Mouse (Mus musculus) G1E (cell line): ENCODE data around the gene Tpm3. TPM values are rescaled to one million over a fixed set of nuclear protein-coding genes. Genes with fewer than 3 reads are reported as not detected.
"Not testable (repeated sequence)": the region's sequence is repeated elsewhere in the genome, so short reads cannot be mapped to it uniquely, and the experiment has no call there.

Experiments used
- ATAC-seq: 2 replicates; pipeline ENCODE4 v1.8.0; 2016; ENCODE audit warnings: mild to moderate bottlenecking; ENCODE audit not compliant: insufficient number of reproducible peaks, poor library complexity, low FRiP score, severe bottlenecking; ENCODE audit errors: extremely low read depth
- DNase-seq: peaks from one replicate; pipeline ENCODE4 v3.0.0; 2012; ENCODE audit warnings: low spot score
- H3K27me3 ChIP-seq: 2 replicates; pipeline ENCODE4 v1.6.1; 2012; ENCODE audit warnings: mild to moderate bottlenecking, low read length, inconsistent platforms; ENCODE audit not compliant: insufficient read depth
- H3K36me3 ChIP-seq: replicated peaks from 2 replicates; pipeline ENCODE3; 2012; ENCODE audit warnings: mild to moderate bottlenecking, inconsistent platforms
- H3K4me1 ChIP-seq: 2 replicates; pipeline ENCODE4 v1.6.1; 2012; ENCODE audit warnings: low read depth, low read length, inconsistent platforms, mixed read lengths; ENCODE audit not compliant: insufficient read depth
- H3K4me3 ChIP-seq: 2 replicates; pipeline ENCODE4 v1.5.1; 2012; ENCODE audit warnings: low read depth, mild to moderate bottlenecking, inconsistent platforms, low read length, moderate library complexity, mixed read lengths
- H3K9me3 ChIP-seq: replicated peaks from 2 replicates; pipeline ENCODE4 v1.6.1; 2012; ENCODE audit warnings: inconsistent platforms
- CTCF ChIP-seq: IDR thresholded peaks from 2 replicates; pipeline ENCODE4 v1.5.1; 2012; ENCODE audit warnings: low read depth, low read length, inconsistent platforms, mixed read lengths
- GATA1 ChIP-seq: IDR thresholded peaks from 2 replicates; pipeline ENCODE4 v1.6.1; 2012; ENCODE audit warnings: borderline replicate concordance, low read length, inconsistent platforms, mixed read lengths
- GATA2 ChIP-seq: IDR thresholded peaks from 2 replicates; pipeline ENCODE4 v1.6.1; 2012; ENCODE audit warnings: low read depth, low read length, inconsistent platforms, borderline replicate concordance
- POLR2AphosphoS5 ChIP-seq: IDR thresholded peaks from 2 replicates; pipeline ENCODE4 v1.6.1; 2012; ENCODE audit warnings: low read depth, low read length, inconsistent platforms; ENCODE audit not compliant: insufficient replicate concordance
- TAL1 ChIP-seq: conservative IDR thresholded peaks from 2 replicates; pipeline ENCODE4 v1.6.1; 2012; ENCODE audit warnings: low read depth, low read length, inconsistent platforms, mixed read lengths
- polyA plus RNA-seq: library from polyadenylated mRNA; stranded (reverse); fragments of >175 nt; gene quantifications from 2 replicates; pipeline ENCODE4 v1.2.3, GENCODE M21; 2012
- total RNA-seq, 2 experiments: library from RNA; stranded (forward) in 1 of 2; stranded (reverse) in 1 of 2; fragments of 200-1000 nt in 1 of 2; fragments of >200 nt in 1 of 2; fragmentation: Nextera tagmentation in 1 of 2; gene quantifications; 2 replicates each; pipeline ENCODE4 v1.2.3; 2014 to 2017

Gene Tpm3
- total and polyA plus RNA-seq, 3 experiments, result 161 to 425 (median 280) TPM

GRCm38 (mm10) chr3:90103176-90103575 lies 30.7 kb downstream of the Tpm3 start:
- Histone ChIP-seq H3K4me1 (0 out of 2 replicates have a peak, but pooled peaks cover 4% of the 10 kb centered on the region), H3K9me3 (no peaks in the 10 kb centered on the region), H3K4me3 (no peak overlapping the region), H3K36me3 (peaks cover 27% of the 10 kb centered on the region), H3K27me3 (no peaks in the 10 kb centered on the region)
- ATAC-seq, result no peak
- no peak for DNase-seq
- TF ChIP-seq GATA1, result no peak
- TF ChIP-seq POLR2AphosphoS5, result no peak

DNA sequence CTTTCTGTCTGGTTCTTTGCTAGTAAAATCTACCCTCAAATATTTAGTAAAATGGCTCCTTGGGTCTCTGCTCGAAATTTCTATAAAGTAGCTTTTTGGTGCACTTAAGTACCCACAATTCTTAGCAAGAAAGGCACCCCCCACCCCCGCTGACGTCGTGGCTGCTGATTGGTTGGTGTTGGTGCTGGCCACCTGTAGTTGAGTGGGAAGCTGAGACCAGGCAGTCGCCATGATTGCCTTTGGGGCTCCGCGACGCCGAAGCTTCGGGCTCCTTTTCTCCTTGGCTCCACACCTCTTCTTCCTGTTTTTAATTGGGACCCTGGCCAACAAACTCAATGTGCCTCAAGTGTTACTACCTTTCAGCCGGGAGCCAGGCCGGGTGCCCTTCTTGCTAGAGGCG lies 31.5 kb downstream of the Tpm3 start, which contains the start of gene Nup210l:
Nup210l (plus strand) TSS at position 195 of the 400 bp plus-strand sequence.
- Histone ChIP-seq H3K36me3 (peaks cover 20% of the 10 kb centered on the region), H3K9me3 (no peaks in the 10 kb centered on the region), H3K27me3 (no peaks in the 10 kb centered on the region), H3K4me3 (no peak within 1 kb of the TSS), H3K4me1 (0 out of 2 replicates have a peak, but pooled peaks cover 4% of the 10 kb centered on the region)
- no peak for DNase-seq
- no peak for ATAC-seq
- no peak for TF ChIP-seq GATA2
- no peak for TF ChIP-seq TAL1
- TF ChIP-seq CTCF, result no peak
- no peak for TF ChIP-seq POLR2AphosphoS5
- no peak for TF ChIP-seq GATA1

- ATAC-seq (no peak), DNase-seq (no peak)
- no peak overlapping the region for H3K4me3 ChIP-seq
- no peaks in the 10 kb centered on the region for H3K9me3 ChIP-seq
- TF ChIP-seq CTCF (no peak), POLR2AphosphoS5 (no peak), GATA2 (no peak), TAL1 (no peak), GATA1 (no peak)
- H3K27me3 ChIP-seq, result no peaks in the 10 kb centered on the region
- H3K4me1 ChIP-seq, result no peaks in the 10 kb centered on the region
- no peaks in the 10 kb centered on the region for H3K36me3 ChIP-seq
These were observed 39.3 kb downstream of the Tpm3 start for GRCm38 (mm10) chr3:90111706-90112105.

- no peaks in the 10 kb centered on the region for H3K9me3 ChIP-seq
- H3K4me3 ChIP-seq, result no peak overlapping the region
- H3K27me3 ChIP-seq, result peaks cover 4% of the 10 kb centered on the region; the same call in 1 of the 2 replicates
- ATAC-seq, result no peak
- H3K36me3 ChIP-seq, result no peaks in the 10 kb centered on the region
- no peaks in the 10 kb centered on the region for H3K4me1 ChIP-seq
- no peak for DNase-seq
- TF ChIP-seq TAL1 (no peak), POLR2AphosphoS5 (no peak), GATA2 (no peak), CTCF (no peak), GATA1 (no peak)
These were observed 41.9 kb downstream of the Tpm3 start for GRCm38 (mm10) chr3:90114342-90114741.

DNA sequence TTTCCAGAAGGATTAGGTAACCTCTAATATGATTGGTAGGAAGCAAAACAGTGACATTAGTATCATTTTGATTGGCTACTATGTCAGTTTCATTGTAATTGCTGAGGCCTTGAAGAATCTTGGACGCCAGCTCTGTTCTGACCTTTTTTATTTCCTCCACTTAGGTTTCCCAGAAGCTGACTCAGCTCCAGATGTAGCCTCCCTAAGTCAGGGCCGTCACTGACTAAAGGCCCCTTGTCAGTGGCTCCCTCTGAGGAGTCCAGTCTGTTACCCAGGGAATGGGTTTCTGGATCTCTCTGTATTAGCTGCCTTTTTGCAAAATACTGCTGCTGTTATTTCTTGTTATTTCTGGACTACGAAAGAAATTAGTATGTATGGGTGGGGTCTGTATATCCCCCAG lies 43.1 kb downstream of the Tpm3 start:
- no peak for DNase-seq
- no peak for ATAC-seq
- TF ChIP-seq TAL1 (no peak), CTCF (no peak), GATA1 (no peak), GATA2 (no peak), POLR2AphosphoS5 (no peak)
- Histone ChIP-seq H3K36me3 (no peaks in the 10 kb centered on the region), H3K4me1 (no peaks in the 10 kb centered on the region), H3K9me3 (no peaks in the 10 kb centered on the region), H3K27me3 (peaks cover 7% of the 10 kb centered on the region; the same call in 1 of the 2 replicates), H3K4me3 (no peak overlapping the region)

- TF ChIP-seq CTCF (no peak), GATA1 (no peak), POLR2AphosphoS5 (no peak), GATA2 (no peak), TAL1 (no peak)
- ATAC-seq, result no peak
These were observed 45.8 kb downstream of the Tpm3 start for GRCm38 (mm10) chr3:90118132-90118790.

DNA sequence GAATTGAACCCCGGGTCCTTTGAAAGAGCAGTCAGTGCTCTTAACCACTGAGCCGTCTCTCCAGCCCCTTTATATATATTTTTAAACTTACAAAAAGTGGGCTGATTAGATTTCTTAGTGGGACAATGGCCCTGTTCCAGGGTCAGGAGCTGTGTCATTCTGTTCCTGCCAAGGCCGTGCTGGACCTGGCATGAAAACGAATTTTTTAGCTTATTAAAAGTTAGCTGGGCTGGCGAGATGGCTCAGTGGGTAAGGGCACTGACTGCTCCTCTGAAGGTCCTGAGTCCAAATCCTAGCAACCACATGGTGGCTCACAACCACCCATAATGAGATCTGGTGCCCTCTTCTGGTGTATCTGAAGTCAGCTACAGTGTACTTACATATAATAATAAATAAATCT lies 49.6 kb downstream of the Tpm3 start:
- not testable (repeated sequence) for H3K4me3 ChIP-seq, H3K4me1 ChIP-seq, DNase-seq, H3K36me3 ChIP-seq, ATAC-seq, H3K9me3 ChIP-seq
- H3K27me3 ChIP-seq, result peaks cover 18% of the 10 kb centered on the region

More at GRCm38 (mm10) chr3:90118132-90118790, 45.8 kb downstream of the Tpm3 start:
- H3K27me3 ChIP-seq, result peaks cover 7% of the 10 kb centered on the region
- H3K36me3 ChIP-seq, result no peaks in the 10 kb centered on the region
- H3K4me3 ChIP-seq, result no peak overlapping the region
- DNase-seq, result no peak
- H3K9me3 ChIP-seq, result no peaks in the 10 kb centered on the region
- no peaks in the 10 kb centered on the region for H3K4me1 ChIP-seq
